Mouse (Mus musculus): ENCODE measurements around the gene Sgcd. TPM values are rescaled to one million over a fixed set of nuclear protein-coding genes. Genes with fewer than 3 reads are reported as not detected.
"Not testable (repeated sequence)": the region's sequence is repeated elsewhere in the genome, so short reads cannot be mapped to it uniquely, and the experiment has no call there.

Sgcd gene
- total and polyA plus RNA-seq, 2 experiments from 2014 or later, result 5.8 to 24.4 TPM

DNA sequence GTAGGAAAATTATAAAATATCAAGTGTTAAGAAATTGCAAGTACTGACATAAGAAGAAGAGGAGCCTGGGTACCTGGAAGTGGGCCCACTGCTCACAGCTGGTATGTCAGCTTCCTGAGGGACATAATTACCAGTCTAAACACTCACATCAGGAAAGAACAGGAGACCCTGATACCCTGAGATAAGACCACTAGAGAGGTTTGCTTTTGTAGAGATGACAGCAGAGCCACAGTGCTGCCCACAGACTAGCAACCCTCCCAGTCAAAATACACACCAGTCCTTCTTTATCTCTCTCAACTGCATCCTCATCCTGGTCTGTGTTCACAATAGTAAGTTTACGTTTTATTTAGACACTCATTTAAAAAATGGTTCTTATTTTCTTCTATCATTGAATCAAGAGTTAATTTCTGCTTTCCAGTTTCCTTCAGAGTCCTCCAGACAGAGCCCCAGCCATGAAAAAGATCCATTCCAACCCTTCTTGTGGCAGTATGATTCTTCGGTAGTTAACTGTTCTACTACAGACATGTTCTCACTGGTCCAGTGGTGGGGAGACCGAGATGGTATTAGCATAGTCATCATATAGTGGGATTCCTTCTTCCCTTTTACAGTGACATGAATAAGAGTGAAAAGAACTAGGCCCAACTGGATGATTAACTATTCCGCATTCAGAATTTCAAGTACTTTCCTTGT lies 211.4 kb downstream of the Sgcd start:
- H3K4me3 ChIP-seq (ENCODE audit: low read depth, low read length), result no peak overlapping the region
- TF ChIP-seq CTCF (IDR thresholded peaks at IDR 0.05; ENCODE audit: low read depth), result no peak
- TF ChIP-seq EP300 (IDR thresholded peaks at IDR 0.05; ENCODE audit: low read depth), result no peak
- no peak overlapping the region for H3K27ac ChIP-seq (ENCODE audit: low read depth)
- no peak overlapping the region for H3K9ac ChIP-seq (replicated peaks; ENCODE audit: low read depth, low read length)
- H3K4me2 ChIP-seq (ENCODE audit: low read depth, low read length), result no peak overlapping the region
- DNase-seq (ENCODE audit: low spot score) (no peak), ATAC-seq (ENCODE audit: insufficient read depth, low read depth) (no peak)
- no peaks in the 10 kb centered on the region for H3K9me3 ChIP-seq (replicated peaks; ENCODE audit: control insufficient read depth, low read length)
- no peaks in the 10 kb centered on the region for H3K27me3 ChIP-seq (ENCODE audit: control insufficient read depth, insufficient read depth, low read length)
- 68% methylated on average over 4 of the region's 4 CpGs for WGBS
- H3K4me1 ChIP-seq (ENCODE audit: control insufficient read depth, insufficient read depth), result no peaks in the 10 kb centered on the region
- H3K36me3 ChIP-seq (replicated peaks; ENCODE audit: control insufficient read depth, insufficient read depth, low read length), result no peaks in the 10 kb centered on the region

- Histone ChIP-seq H3K4me2 (ENCODE audit: low read depth, low read length) (no peak overlapping the region), H3K4me1 (ENCODE audit: control insufficient read depth, insufficient read depth) (no peaks in the 10 kb centered on the region), H3K27ac (ENCODE audit: low read depth) (no peak overlapping the region), H3K27me3 (ENCODE audit: control insufficient read depth, insufficient read depth, low read length) (no peaks in the 10 kb centered on the region), H3K4me3 (ENCODE audit: low read depth, low read length) (no peak overlapping the region), H3K9ac (replicated peaks; ENCODE audit: low read depth, low read length) (no peak overlapping the region), H3K9me3 (replicated peaks; ENCODE audit: control insufficient read depth, low read length) (no peaks in the 10 kb centered on the region), H3K36me3 (replicated peaks; ENCODE audit: control insufficient read depth, insufficient read depth, low read length) (no peaks in the 10 kb centered on the region)
- DNase-seq (ENCODE audit: low spot score) (no peak), ATAC-seq (ENCODE audit: insufficient read depth, low read depth) (no peak)
- 34% methylated on average over 1 of the region's 1 CpGs for WGBS
- TF ChIP-seq CTCF (IDR thresholded peaks at IDR 0.05; ENCODE audit: low read depth) (no peak), EP300 (IDR thresholded peaks at IDR 0.05; ENCODE audit: low read depth) (no peak)
Measured at GRCm38 (mm10) chr11:47776019-47776418, 212.8 kb downstream of the Sgcd start.

- Histone ChIP-seq H3K4me3 (ENCODE audit: low read depth, low read length) (no peak overlapping the region), H3K4me1 (ENCODE audit: control insufficient read depth, insufficient read depth) (no peaks in the 10 kb centered on the region), H3K27me3 (ENCODE audit: control insufficient read depth, insufficient read depth, low read length) (no peaks in the 10 kb centered on the region), H3K4me2 (ENCODE audit: low read depth, low read length) (no peak overlapping the region), H3K27ac (ENCODE audit: low read depth) (no peak overlapping the region), H3K36me3 (replicated peaks; ENCODE audit: control insufficient read depth, insufficient read depth, low read length) (no peaks in the 10 kb centered on the region), H3K9ac (replicated peaks; ENCODE audit: low read depth, low read length) (no peak overlapping the region), H3K9me3 (replicated peaks; ENCODE audit: control insufficient read depth, low read length) (no peaks in the 10 kb centered on the region)
- 75% methylated on average over 2 of the region's 2 CpGs for WGBS
- ATAC-seq (ENCODE audit: insufficient read depth, low read depth) (no peak), DNase-seq (ENCODE audit: low spot score) (no peak)
- TF ChIP-seq CTCF (IDR thresholded peaks at IDR 0.05; ENCODE audit: low read depth), result no peak
- no peak for TF ChIP-seq EP300 (IDR thresholded peaks at IDR 0.05; ENCODE audit: low read depth)
Measured at GRCm38 (mm10) chr11:47765859-47766258, 222.9 kb downstream of the Sgcd start.

- not testable (repeated sequence) for H3K4me2 ChIP-seq (ENCODE audit: low read depth, low read length); H3K4me3 ChIP-seq (ENCODE audit: low read depth, low read length); DNase-seq (ENCODE audit: low spot score); ATAC-seq (ENCODE audit: insufficient read depth, low read depth); H3K9ac ChIP-seq (replicated peaks; ENCODE audit: low read depth, low read length); H3K27me3 ChIP-seq (ENCODE audit: control insufficient read depth, insufficient read depth, low read length); H3K36me3 ChIP-seq (replicated peaks; ENCODE audit: control insufficient read depth, insufficient read depth, low read length); H3K4me1 ChIP-seq (ENCODE audit: control insufficient read depth, insufficient read depth); H3K9me3 ChIP-seq (replicated peaks; ENCODE audit: control insufficient read depth, low read length); H3K27ac ChIP-seq (ENCODE audit: low read depth)
- 78% methylated on average over 3 of the region's 3 CpGs for WGBS
Measured at GRCm38 (mm10) chr11:47763569-47763968, 225.2 kb downstream of the Sgcd start.

DNA sequence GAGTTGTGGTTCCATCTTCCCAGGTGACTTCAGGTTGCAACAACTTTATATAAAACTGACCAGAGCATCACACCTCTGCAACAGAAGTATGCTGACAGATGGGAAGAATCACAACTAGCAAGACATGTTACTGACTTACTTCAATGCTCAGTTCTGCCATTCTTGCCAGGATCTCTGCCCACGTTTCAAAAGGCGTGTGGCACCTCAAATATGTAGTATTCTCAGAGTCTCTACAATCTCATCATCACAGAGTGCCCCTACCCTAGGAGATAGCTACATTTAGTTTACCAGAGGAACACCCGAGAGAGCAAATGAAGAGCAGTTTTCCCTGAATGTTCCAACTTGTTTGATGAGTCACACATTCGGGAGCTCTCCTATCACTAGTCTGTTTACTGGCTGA lies 229.8 kb downstream of the Sgcd start:
- 74% methylated on average over 4 of the region's 4 CpGs for WGBS
- Histone ChIP-seq H3K4me3 (ENCODE audit: low read depth, low read length) (no peak overlapping the region), H3K9ac (replicated peaks; ENCODE audit: low read depth, low read length) (no peak overlapping the region), H3K36me3 (replicated peaks; ENCODE audit: control insufficient read depth, insufficient read depth, low read length) (no peaks in the 10 kb centered on the region), H3K9me3 (replicated peaks; ENCODE audit: control insufficient read depth, low read length) (no peaks in the 10 kb centered on the region), H3K4me1 (ENCODE audit: control insufficient read depth, insufficient read depth) (no peaks in the 10 kb centered on the region), H3K27ac (ENCODE audit: low read depth) (no peak overlapping the region), H3K4me2 (ENCODE audit: low read depth, low read length) (no peak overlapping the region), H3K27me3 (ENCODE audit: control insufficient read depth, insufficient read depth, low read length) (no peaks in the 10 kb centered on the region)
- ATAC-seq (ENCODE audit: insufficient read depth, low read depth) (no peak), DNase-seq (ENCODE audit: low spot score) (no peak)
- no peak for TF ChIP-seq EP300 (IDR thresholded peaks at IDR 0.05; ENCODE audit: low read depth)
- TF ChIP-seq CTCF (IDR thresholded peaks at IDR 0.05; ENCODE audit: low read depth), result no peak

DNA sequence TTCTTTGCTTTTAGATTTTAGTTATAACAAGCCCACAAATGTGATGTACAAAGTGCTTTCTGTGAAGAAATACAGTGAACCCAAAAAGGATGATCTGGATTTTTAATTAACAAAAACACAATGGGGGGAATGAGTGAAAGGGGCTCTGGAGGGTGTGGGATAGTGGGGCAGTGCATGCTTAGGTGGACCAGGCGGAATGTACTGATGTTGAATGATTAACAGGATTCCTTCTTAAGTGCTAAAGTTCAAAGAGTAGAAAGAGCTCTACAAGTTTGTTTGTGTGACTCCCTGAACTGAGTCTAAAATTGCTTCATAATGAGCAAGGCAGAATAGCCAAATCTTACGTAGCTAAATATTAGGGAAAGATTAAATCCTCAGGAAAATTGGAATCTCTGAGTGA lies 246.0 kb downstream of the Sgcd start:
- no peak overlapping the region for H3K4me2 ChIP-seq (ENCODE audit: low read depth, low read length)
- no peak overlapping the region for H3K4me3 ChIP-seq (ENCODE audit: low read depth, low read length)
- ATAC-seq (ENCODE audit: insufficient read depth, low read depth) (no peak), DNase-seq (ENCODE audit: low spot score) (no peak)
- no peaks in the 10 kb centered on the region for H3K27me3 ChIP-seq (ENCODE audit: control insufficient read depth, insufficient read depth, low read length)
- TF ChIP-seq EP300 (IDR thresholded peaks at IDR 0.05; ENCODE audit: low read depth), result no peak
- no peak for TF ChIP-seq CTCF (IDR thresholded peaks at IDR 0.05; ENCODE audit: low read depth)
- H3K9ac ChIP-seq (replicated peaks; ENCODE audit: low read depth, low read length), result no peak overlapping the region
- H3K36me3 ChIP-seq (replicated peaks; ENCODE audit: control insufficient read depth, insufficient read depth, low read length), result no peaks in the 10 kb centered on the region
- WGBS, result 57% methylated on average over 2 of the region's 2 CpGs
- H3K27ac ChIP-seq (ENCODE audit: low read depth), result no peak overlapping the region
- no peaks in the 10 kb centered on the region for H3K9me3 ChIP-seq (replicated peaks; ENCODE audit: control insufficient read depth, low read length)
- no peaks in the 10 kb centered on the region for H3K4me1 ChIP-seq (ENCODE audit: control insufficient read depth, insufficient read depth)

Data from heart, postnatal 0 days (tissue).